ENCODE assay signal across 9 mouse cellular contexts in the genomic region with DNA sequence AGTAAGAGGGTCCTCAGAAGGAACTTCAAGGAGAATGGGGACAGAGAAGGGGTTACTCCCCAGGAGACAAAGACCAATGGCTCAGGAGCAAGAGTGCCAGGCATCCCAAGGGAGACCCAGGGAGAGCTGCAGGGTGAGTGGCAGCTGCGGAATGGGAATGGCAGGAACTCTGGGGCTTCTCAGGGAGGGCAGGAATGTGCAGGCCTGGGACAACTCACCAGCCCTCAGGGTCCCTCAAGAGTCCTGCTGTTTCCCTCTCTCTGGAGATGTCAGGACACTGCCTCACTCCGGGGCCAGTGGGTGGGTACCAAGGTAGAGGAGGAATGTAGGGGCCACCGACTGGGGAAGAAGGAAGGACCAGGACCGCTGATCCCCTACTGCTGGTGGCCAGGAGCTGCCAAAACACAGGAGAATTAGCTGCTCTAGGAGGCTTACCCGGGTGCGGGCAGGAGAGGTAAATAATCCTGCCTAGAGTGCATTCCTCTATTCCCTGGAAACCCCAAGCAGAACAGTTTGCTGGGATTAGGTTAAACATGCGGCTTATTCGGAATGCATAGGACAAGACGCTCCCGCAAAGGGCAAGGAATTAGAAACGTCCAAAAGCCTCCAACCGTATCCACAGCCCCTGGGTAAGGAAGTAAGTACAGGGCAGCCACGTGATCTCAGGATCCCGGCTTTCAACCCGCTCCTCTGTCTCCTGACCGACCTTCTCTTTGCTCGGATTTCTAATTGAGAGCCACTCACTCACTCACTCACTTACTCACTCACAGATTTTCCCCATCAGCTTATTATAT. TPM values are rescaled to one million over a fixed set of nuclear protein-coding genes. Genes with fewer than 3 reads are reported as not detected.
DNase-seq lines count a peak whose midpoint lies in the region; ATAC-seq lines count a peak whose summit lies in the region.
"Had no signal": no experiment of that assay in that cellular context is flagged by ENCODE, and none has a peak within 500 bp of the region (broad histone marks: within the 10 kb centered on the region; RNA-seq: fewer than 3 reads in every experiment).

No protein-coding gene starts in this region.

- H3K9ac ChIP-seq in intestine, embryonic 14.5 days (ENCODE audit: low read length): no peak overlapping the region
- H3K9ac ChIP-seq in liver, embryonic 13.5 days: no peak overlapping the region

- no peaks in the 10 kb centered on the region for H3K36me3 ChIP-seq in intestine, embryonic 14.5 days (ENCODE audit: control insufficient read depth, insufficient read depth, low read length)
- no peaks in the 10 kb centered on the region for H3K36me3 ChIP-seq in liver, embryonic 13.5 days

- peak overlapping the region; percentile 45 for H3K4me2 ChIP-seq in intestine, embryonic 14.5 days (ENCODE audit: low read length)
- H3K4me2 ChIP-seq in liver, embryonic 13.5 days: 0 out of 2 replicates have a peak overlapping the region, but pooled peaks have one; percentile 10

- no peaks in the 10 kb centered on the region for H3K9me3 ChIP-seq in intestine, embryonic 14.5 days (ENCODE audit: control insufficient read depth, low read length)
- H3K9me3 ChIP-seq in liver, embryonic 13.5 days (replicated peaks): no peaks in the 10 kb centered on the region

- H3K27me3 ChIP-seq in intestine, embryonic 14.5 days (replicated peaks; ENCODE audit: control insufficient read depth, insufficient read depth, low read length): no peaks in the 10 kb centered on the region
- H3K27me3 ChIP-seq in liver, embryonic 13.5 days: peaks cover 9% of the 10 kb centered on the region; the same call in 1 of the 2 replicates

- DNase-seq in Muller cell, postnatal 12 days (ENCODE audit: inconsistent ontology term): peak; percentile 19
- DNase-seq in embryo, embryonic 11 days: peak; percentile 63
- peak; percentile 67 for DNase-seq in intestine, embryonic 14.5 days (ENCODE audit: low spot score)
- DNase-seq in liver, embryonic 13.5 days: no peak
- no peak for DNase-seq in thymus, postnatal 25 days
- DNase-seq in lung, postnatal 14 days: no peak
- DNase-seq in cerebellum, postnatal 4 days (ENCODE audit: low spot score in 2 of 2): no peak
- DNase-seq: right cerebral cortex, postnatal 14 days had no signal

- H3K27ac ChIP-seq in intestine, embryonic 14.5 days (ENCODE audit: low read depth): no peak overlapping the region
- no peak overlapping the region for H3K27ac ChIP-seq in liver, embryonic 13.5 days

- 0 out of 2 replicates have a peak overlapping the region, but pooled peaks have one; percentile 4 for H3K4me3 ChIP-seq in intestine, embryonic 14.5 days (ENCODE audit: low read depth, low read length)
- H3K4me3 ChIP-seq in liver, embryonic 13.5 days (replicated peaks): no peak overlapping the region

- H3K4me1 ChIP-seq in intestine, embryonic 14.5 days (replicated peaks; ENCODE audit: control insufficient read depth, insufficient read depth, low read length): peaks cover 13% of the 10 kb centered on the region
- H3K4me1 ChIP-seq in liver, embryonic 13.5 days (replicated peaks): no peaks in the 10 kb centered on the region; the same call in 1 of the 2 replicates

- 7% methylated on average over 17 of the region's 17 CpGs for WGBS in intestine, embryonic 14.5 days
- 15% methylated on average over 17 of the region's 17 CpGs for WGBS in liver, embryonic 13.5 days (ENCODE audit: insufficient replicate concordance)

- ATAC-seq in intestine, embryonic 14.5 days (replicated peaks; ENCODE audit: low FRiP score, low TSS enrichment, low read depth): peak; percentile 37; the same call in 1 of the 2 replicates
- no peak for ATAC-seq in liver, embryonic 13.5 days (ENCODE audit: low read depth)
- ATAC-seq in frontal cortex, adult (ENCODE audit: low TSS enrichment): no peak

RNA-seq across cellular contexts. Expression of a gene that starts 32.0 kb away (rescaled TPM):
- 21.1 and 21.7 TPM in 2 replicates for polyA plus RNA-seq in intestine, embryonic 14.5 days (2014; fragmentation: Nextera tagmentation; extraction: Ambion mirVana)
- polyA plus RNA-seq in liver, embryonic 13.5 days (2015; fragmentation: Nextera tagmentation; extraction: Ambion mirVana): 2.2 and 2.4 TPM in 2 replicates

Comparison
In these comparisons a context has a peak if more than half of its experiments do, and no peak if none do; other contexts are left out.
1. DNase-seq: peak in Muller cell, postnatal 12 days (single experiment), embryo, embryonic 11 days (single experiment) and intestine, embryonic 14.5 days (single experiment); none in liver, embryonic 13.5 days (single experiment), thymus, postnatal 25 days (single experiment), lung, postnatal 14 days (single experiment) and cerebellum, postnatal 4 days (0 of 2).